Mouse (Mus musculus) thymus, postnatal 4 days (tissue): ENCODE results near the gene Slc10a4.

Source experiments
- DNase-seq: peaks from one replicate; pipeline ENCODE4 v3.0.0; 2021

The Slc10a4 gene

GRCm38 (mm10) chr5:73023801-73024200 is 17.1 kb downstream of the Slc10a4 start:
- no peak for DNase-seq

- no peak for DNase-seq
Observed at GRCm38 (mm10) chr5:73028646-73029045, 22.0 kb downstream of the Slc10a4 start.

- DNase-seq, result no peak
Observed at GRCm38 (mm10) chr5:73032481-73032880, 25.8 kb downstream of the Slc10a4 start.

GRCm38 (mm10) chr5:73044055-73044454 is 37.4 kb downstream of the Slc10a4 start:
- no peak for DNase-seq

- DNase-seq, result no peak
Observed at GRCm38 (mm10) chr5:73047651-73048245, 41.1 kb downstream of the Slc10a4 start.

- DNase-seq, result no peak
Observed at GRCm38 (mm10) chr5:73053933-73054332, 47.2 kb downstream of the Slc10a4 start.

- peak; percentile 62 for DNase-seq
Observed at GRCm38 (mm10) chr5:73056457-73056856, 49.8 kb downstream of the Slc10a4 start.

GRCm38 (mm10) chr5:73056937-73057336 is 50.3 kb downstream of the Slc10a4 start:
- no peak for DNase-seq

GRCm38 (mm10) chr5:73061506-73062155 is 54.9 kb downstream of the Slc10a4 start:
- DNase-seq, result no peak
